Mouse (Mus musculus) midbrain, embryonic 12.5 days (tissue): Measurements from ENCODE around the gene Tmem54. TPM values are rescaled to one million over a fixed set of nuclear protein-coding genes. Genes with fewer than 3 reads are reported as not detected.

ENCODE experiments used
- ATAC-seq: fragments of 200-750 bp; cut with Nextera tagmentation; 2 replicates; pipeline ENCODE4 v1.8.0; 2017; ENCODE audit warnings: low read depth, moderate TSS enrichment, moderate library complexity; ENCODE audit not compliant: low FRiP score
- H3K27ac ChIP-seq: fragments of 300-500 bp; sonication (generic); replicated peaks from 2 replicates; pipeline ENCODE4 v1.5.1; 2016; ENCODE audit warnings: mild to moderate bottlenecking
- H3K27me3 ChIP-seq: fragments of 300-500 bp; sonication (generic); 2 replicates; pipeline ENCODE4 v1.6.1; 2016; ENCODE audit warnings: mild to moderate bottlenecking
- H3K36me3 ChIP-seq: fragments of 300-500 bp; sonication (generic); 2 replicates; pipeline ENCODE4 v1.6.1; 2016
- H3K4me1 ChIP-seq: fragments of 300-500 bp; sonication (generic); 2 replicates; pipeline ENCODE4 v1.6.1; 2016
- H3K4me2 ChIP-seq: fragments of 300-500 bp; sonication (generic); replicated peaks from 2 replicates; pipeline ENCODE4 v1.6.1; 2016; ENCODE audit warnings: mild to moderate bottlenecking, moderate library complexity
- H3K4me3 ChIP-seq: fragments of 300-500 bp; sonication (generic); 2 replicates; pipeline ENCODE4 v1.5.1; 2016; ENCODE audit warnings: mild to moderate bottlenecking
- H3K9ac ChIP-seq: fragments of 300-500 bp; sonication (generic); replicated peaks from 2 replicates; pipeline ENCODE4 v1.6.1; 2016; ENCODE audit warnings: mild to moderate bottlenecking, moderate library complexity
- H3K9me3 ChIP-seq: fragments of 300-500 bp; sonication (generic); 2 replicates; pipeline ENCODE4 v1.6.1; 2016; ENCODE audit warnings: mild to moderate bottlenecking
- WGBS: fragments of 180-500 bp; shearing (Covaris S2); methylation state at CpG from one replicate; pipeline ENCODE4 v1.1.7; 2016; 5-methylcytosine and 5-hydroxymethylcytosine counted together
- polyA plus RNA-seq: library from polyadenylated mRNA; unstranded; fragments of >200 nt; fragmentation: Nextera tagmentation; extraction: Ambion mirVana; gene quantifications from 2 replicates; pipeline ENCODE4 v1.2.1, GENCODE M21; 2016

The Tmem54 gene
- polyA plus RNA-seq, 1 experiment from 2014 or later = 0.51 TPM

DNA sequence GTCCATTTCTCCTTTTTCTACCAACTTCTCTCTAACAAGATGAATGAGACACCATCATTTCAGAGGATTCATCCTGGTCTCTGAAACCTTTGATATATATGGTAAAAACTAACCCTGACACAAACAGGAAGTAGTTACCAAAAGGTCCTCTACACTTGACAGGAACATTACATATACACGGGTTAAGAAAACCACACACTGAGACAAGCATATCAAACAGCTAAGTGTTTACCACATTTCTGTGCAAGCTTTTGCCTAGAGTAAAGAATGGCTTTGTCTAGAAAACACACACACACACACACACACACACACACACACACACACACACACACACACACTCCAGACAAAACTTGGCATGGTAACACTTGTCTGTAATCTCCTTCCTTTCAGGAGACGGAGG is 41.0 kb downstream of the Tmem54 start:
- Histone ChIP-seq H3K27ac (no peak overlapping the region), H3K4me2 (no peak overlapping the region), H3K27me3 (no peaks in the 10 kb centered on the region), H3K36me3 (peaks cover 20% of the 10 kb centered on the region; the same call in 1 of the 2 replicates), H3K4me3 (no peak overlapping the region), H3K4me1 (peaks cover 17% of the 10 kb centered on the region), H3K9ac (no peak overlapping the region), H3K9me3 (no peaks in the 10 kb centered on the region)
- WGBS = 73% methylated on average over 2 of the region's 2 CpGs
- ATAC-seq = no peak

DNA sequence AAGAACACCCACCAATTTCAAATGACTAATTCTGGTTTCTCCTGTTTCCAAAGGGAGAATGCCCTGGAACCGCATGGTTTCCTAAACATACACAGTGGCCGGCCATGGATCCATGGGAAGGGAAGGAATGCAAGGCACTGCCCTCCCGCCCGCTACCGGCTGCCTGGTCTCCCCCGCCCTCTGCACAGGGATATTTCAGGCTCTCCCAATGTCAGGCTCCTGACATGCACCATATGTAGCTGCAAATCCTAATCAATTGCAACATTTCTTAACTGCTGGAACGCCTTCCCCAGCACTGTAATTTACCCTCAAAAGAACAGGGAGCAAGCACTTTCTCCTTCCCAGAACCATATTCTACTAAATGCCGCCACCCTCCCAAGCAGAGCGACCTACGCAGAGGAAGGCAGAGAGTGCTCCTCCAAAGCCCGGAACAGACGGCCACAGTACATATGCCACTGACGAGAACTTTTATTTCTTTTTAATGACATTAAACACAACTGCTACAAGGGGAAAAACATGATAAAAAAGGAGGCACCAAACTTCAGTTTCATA is 42.3 kb downstream of the Tmem54 start:
- no peaks in the 10 kb centered on the region for H3K27me3 ChIP-seq
- peaks cover 31% of the 10 kb centered on the region for H3K36me3 ChIP-seq
- H3K4me2 ChIP-seq = no peak overlapping the region
- H3K9me3 ChIP-seq = no peaks in the 10 kb centered on the region
- whole genome bisulfite sequencing = 93% methylated on average over 13 of the region's 13 CpGs
- peaks cover 12% of the 10 kb centered on the region for H3K4me1 ChIP-seq
- H3K9ac ChIP-seq = no peak overlapping the region
- no peak overlapping the region for H3K27ac ChIP-seq
- no peak overlapping the region for H3K4me3 ChIP-seq
- no peak for ATAC-seq

DNA sequence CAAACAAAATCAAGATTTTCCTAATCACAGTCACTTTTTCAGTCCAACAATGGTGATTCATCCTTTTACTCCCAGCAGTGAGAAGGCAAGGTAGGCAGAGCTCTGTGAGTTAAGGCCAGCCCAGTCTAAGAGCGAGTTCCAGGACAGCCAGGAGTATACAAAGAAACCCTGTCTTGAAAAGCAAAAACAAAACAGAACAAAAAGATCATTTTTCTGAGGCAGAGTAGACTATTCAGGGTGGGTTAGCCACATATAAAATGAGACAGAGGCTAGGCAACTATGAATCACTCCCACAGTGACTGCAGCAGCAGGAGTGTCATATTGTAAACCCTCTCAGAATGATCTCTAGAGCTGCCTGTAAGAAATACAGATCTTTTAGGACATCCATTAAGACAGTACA is 44.0 kb downstream of the Tmem54 start:
- Histone ChIP-seq H3K4me1 (peaks cover 9% of the 10 kb centered on the region), H3K9me3 (no peaks in the 10 kb centered on the region), H3K4me3 (no peak overlapping the region), H3K36me3 (peaks cover 46% of the 10 kb centered on the region), H3K27ac (no peak overlapping the region), H3K9ac (no peak overlapping the region), H3K4me2 (no peak overlapping the region), H3K27me3 (no peaks in the 10 kb centered on the region)
- WGBS = 95% methylated on average over 1 of the region's 1 CpGs
- ATAC-seq = no peak

DNA sequence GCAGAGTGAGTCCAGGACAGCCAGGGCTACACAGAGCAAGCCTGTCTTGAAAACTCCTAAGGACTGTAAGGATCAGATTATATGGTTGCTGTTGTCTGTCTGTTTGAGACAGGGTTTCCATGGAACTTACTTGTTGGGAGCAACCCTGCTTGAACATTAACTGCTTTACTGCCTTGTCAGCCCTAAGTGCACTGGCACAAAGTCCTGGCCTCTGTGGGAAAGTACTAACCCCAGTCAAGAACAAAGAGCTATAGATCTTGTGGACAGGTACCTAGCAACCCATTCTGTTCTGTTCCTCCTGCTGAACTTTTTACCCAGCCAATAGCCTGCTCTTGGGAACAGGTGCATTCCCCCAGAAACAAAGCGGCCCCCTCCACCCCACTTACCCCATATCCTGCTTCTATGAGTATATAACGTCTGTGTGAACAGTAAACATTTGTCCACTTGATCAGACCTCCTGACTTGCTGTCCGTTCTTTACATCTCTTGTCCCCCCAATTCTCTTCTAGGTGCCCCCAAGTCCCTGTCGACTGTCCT is 46.0 kb downstream of the Tmem54 start:
- H3K4me1 ChIP-seq = no peaks in the 10 kb centered on the region

DNA sequence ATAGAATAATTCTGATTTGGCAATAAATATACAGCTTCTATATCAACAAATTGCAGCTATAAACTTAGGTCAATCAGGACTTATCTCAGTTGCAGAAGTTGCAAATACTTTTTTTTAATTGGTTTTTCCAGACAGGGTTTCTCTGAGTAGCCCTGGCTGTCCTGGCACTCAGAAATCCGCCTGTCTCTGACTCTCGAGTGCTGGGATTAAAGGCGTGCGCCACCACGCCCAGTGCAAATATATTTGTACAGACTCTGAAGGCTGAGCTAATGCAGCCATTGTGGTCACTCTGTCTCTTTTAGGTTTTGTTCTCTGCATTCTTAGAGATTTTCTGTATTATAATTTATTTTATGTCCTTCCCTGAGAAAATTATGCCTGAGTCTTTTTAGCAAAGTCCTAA is 52.2 kb downstream of the Tmem54 start:
- H3K9me3 ChIP-seq = no peaks in the 10 kb centered on the region
- no peak overlapping the region for H3K9ac ChIP-seq
- H3K27me3 ChIP-seq = no peaks in the 10 kb centered on the region
- ATAC-seq = no peak
- no peaks in the 10 kb centered on the region for H3K4me1 ChIP-seq
- no peak overlapping the region for H3K4me3 ChIP-seq
- no peak overlapping the region for H3K4me2 ChIP-seq
- H3K27ac ChIP-seq = no peak overlapping the region
- peaks cover 40% of the 10 kb centered on the region for H3K36me3 ChIP-seq
- WGBS = 74% methylated on average over 5 of the region's 5 CpGs

More for the DNA sequence above, 46.0 kb downstream of the Tmem54 start:
- ATAC-seq = no peak
- Histone ChIP-seq H3K27me3 (no peaks in the 10 kb centered on the region), H3K9ac (no peak overlapping the region), H3K4me2 (no peak overlapping the region), H3K9me3 (no peaks in the 10 kb centered on the region), H3K4me3 (no peak overlapping the region), H3K36me3 (peaks cover 58% of the 10 kb centered on the region), H3K27ac (no peak overlapping the region)
- 90% methylated on average over 4 of the region's 4 CpGs for WGBS

DNA sequence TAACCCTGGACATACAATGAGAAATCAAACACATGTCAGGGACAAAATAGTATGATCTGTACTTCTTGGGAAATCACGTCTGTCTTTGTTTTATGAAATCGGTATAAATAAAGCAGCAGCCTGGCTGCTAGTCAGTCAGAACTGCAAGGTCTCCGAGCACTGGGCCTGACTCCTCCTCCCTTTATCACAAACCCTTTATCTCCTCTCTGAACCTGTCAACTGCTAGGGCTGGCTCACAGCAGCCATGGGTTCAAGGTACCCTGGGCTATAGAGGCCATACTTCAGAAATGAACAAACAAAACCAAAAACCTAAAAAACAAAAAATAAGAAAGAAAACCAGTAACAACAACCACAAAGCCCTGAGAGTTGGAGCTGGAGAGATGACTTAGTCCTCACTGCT is 53.2 kb downstream of the Tmem54 start:
- 76% methylated on average over 3 of the region's 3 CpGs for WGBS
- no peak for ATAC-seq
- no peak overlapping the region for H3K4me3 ChIP-seq
- H3K4me2 ChIP-seq = no peak overlapping the region
- no peaks in the 10 kb centered on the region for H3K4me1 ChIP-seq
- H3K9ac ChIP-seq = no peak overlapping the region
- no peaks in the 10 kb centered on the region for H3K27me3 ChIP-seq
- H3K36me3 ChIP-seq = peaks cover 30% of the 10 kb centered on the region
- H3K27ac ChIP-seq = no peak overlapping the region
- no peaks in the 10 kb centered on the region for H3K9me3 ChIP-seq

DNA sequence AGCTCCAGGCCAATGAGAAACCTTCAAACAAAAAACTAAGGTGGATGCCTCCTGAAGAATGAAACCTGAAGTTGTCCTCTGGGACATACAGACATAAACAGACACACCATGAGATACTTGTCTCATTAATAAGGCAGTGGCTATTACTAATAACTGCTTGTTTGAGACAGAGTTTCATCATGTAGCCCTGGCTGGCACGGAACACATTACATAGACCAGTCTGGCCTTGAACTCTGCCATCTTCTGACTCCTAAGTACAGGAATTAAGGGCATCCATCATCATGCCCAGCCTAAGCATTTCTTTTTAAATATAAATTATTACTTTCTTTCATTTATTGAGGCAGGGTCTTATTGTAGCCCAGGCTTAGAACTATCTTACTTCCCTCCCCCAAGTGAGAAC is 55.7 kb downstream of the Tmem54 start:
- Histone ChIP-seq H3K4me2 (no peak overlapping the region), H3K9ac (no peak overlapping the region), H3K36me3 (peaks cover 33% of the 10 kb centered on the region), H3K27me3 (no peaks in the 10 kb centered on the region), H3K4me3 (no peak overlapping the region), H3K9me3 (no peaks in the 10 kb centered on the region), H3K27ac (no peak overlapping the region), H3K4me1 (no peaks in the 10 kb centered on the region)
- ATAC-seq = no peak
- 93% methylated on average over 1 of the region's 1 CpGs for WGBS

Other genes starting within 250 kb of the Tmem54 start
- gene Trim62, start 222.0 kb upstream of the Tmem54 start, polyA plus RNA-seq = 14.9 and 16.7 TPM in 2 replicates
- gene Azin2, start 143.1 kb upstream of the Tmem54 start, polyA plus RNA-seq = 16.4 and 16.9 TPM in 2 replicates
- 136 and 138 TPM in 2 replicates for gene Ak2, start 113.6 kb upstream of the Tmem54 start, polyA plus RNA-seq
- gene Rnf19b, start 47.3 kb upstream of the Tmem54 start, polyA plus RNA-seq = 15.8 and 16.5 TPM in 2 replicates
- 3.6 and 4.0 TPM in 2 replicates for gene Hpca, start 16.5 kb downstream of the Tmem54 start, polyA plus RNA-seq
- gene Fndc5, start 31.5 kb downstream of the Tmem54 start, polyA plus RNA-seq = 1.3 and 1.8 TPM in 2 replicates
- gene S100pbp, start 84.2 kb downstream of the Tmem54 start, polyA plus RNA-seq = 28.4 and 31.3 TPM in 2 replicates
- gene Yars, start 84.2 kb downstream of the Tmem54 start, polyA plus RNA-seq = 104 and 108 TPM in 2 replicates
- gene C77080, start 155.9 kb downstream of the Tmem54 start, polyA plus RNA-seq = 5.2 and 6.3 TPM in 2 replicates
- gene Sync, start 182.1 kb downstream of the Tmem54 start, polyA plus RNA-seq = 0.62 and 0.66 TPM in 2 replicates
- 497 and 529 TPM in 2 replicates for gene Rbbp4, start 229.8 kb downstream of the Tmem54 start, polyA plus RNA-seq
- gene Zbtb8os, start 230.1 kb downstream of the Tmem54 start, polyA plus RNA-seq = 36.4 TPM in 2 replicates